Mouse (Mus musculus): ENCODE results near the gene Gabpb2. TPM values are rescaled to one million over a fixed set of nuclear protein-coding genes. Genes with fewer than 3 reads are reported as not detected.
A peak's percentile ranks its signal among the peaks of the same experiment; 100 is the strongest.
"Not testable (repeated sequence)": the region's sequence is repeated elsewhere in the genome, so short reads cannot be mapped to it uniquely, and the experiment has no call there.

Gene Gabpb2
- total RNA-seq, 2 experiments from 2014 or later, result 21.3 to 22.6 TPM

DNA sequence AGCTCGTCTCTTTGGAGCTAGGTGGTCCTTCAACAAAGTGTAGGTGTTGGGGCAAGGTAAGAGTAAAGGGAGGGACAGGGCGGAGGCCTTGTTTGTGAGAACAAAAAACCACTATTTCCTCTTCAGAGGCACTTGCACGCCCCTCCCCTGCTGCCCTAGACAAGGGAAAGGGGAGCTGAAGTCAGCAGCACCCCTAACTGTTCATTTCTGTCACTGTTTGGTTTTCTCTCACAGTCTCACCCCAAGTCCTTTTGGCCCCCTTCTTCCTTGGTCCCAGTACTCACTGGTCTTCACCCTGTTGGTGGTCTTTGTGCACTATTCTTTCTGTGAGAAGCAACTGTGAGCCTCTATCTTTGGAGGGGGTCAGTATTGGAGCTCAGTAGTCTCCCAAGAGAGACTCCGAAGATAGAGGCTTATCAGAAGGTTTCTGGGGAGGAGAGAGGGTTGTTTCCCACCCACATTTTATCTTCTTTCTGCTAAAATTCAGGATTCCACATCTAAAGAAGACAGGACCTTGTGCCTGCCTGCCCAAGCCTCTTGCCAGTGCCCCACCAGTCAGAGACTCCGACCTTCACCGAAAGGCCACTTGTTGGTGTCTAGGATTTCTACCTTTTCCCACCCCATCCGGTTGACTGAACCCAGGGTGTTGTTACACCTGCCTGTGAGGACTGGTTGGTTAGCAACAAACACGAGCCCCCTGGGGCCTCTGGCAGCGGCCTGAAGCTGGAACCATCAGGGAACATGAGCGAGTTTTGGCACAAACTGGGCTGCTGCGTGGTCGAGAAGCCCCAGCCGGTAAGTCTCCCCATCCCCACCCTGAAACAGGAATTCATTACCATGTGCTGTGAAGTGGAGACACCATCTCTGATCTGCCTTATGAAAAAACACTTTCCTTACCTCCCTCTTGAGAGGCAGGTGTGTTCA lies 13.8 kb upstream of the Gabpb2 start, which contains the start of gene Mllt11:
TSS of gene Mllt11 (minus strand) at position 874 of the 924 bp plus-strand sequence.
- peak in 1 of 2 experiments; percentile 33 for DNase-seq

GRCm38 (mm10) chr3:95230495-95231297 lies 13.0 kb upstream of the Gabpb2 start:
- peak in 1 of 2 experiments; percentile 35 for DNase-seq

DNA sequence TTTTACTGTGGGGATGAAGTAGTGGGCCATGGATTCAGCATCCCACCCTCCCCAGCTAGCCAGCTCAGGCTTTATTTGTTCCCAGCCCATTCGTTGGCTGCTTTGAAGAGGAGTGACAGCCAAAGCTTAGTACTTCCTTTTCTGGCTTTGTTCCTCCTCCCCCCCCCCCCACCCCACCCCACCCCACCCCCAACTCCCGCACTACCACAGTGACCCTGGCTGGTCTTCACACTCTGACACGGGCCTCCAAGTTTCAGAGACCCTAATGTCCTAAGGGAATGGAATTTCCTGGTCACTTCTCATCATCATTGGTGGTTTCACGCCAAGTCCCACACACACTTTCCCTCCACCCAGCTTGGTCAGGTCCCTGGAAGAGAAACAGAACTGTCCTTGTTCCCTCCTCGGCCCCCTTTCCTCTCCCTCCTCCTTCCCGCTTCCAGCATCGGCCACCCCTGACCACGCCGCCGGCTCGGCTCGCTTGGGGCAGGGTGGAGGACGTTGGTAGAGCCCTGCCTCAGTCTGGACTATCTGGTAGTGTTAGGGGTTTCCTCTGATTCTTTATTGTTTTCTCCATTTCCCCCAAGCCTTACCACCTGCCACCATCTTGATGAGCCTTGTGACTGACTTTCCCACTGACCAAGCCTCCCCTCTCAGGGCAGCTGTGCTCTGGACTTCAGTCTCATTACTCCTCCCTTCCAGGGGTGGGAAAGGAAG lies 12.2 kb upstream of the Gabpb2 start:
- DNase-seq, result peak; percentile 51 to 60

DNA sequence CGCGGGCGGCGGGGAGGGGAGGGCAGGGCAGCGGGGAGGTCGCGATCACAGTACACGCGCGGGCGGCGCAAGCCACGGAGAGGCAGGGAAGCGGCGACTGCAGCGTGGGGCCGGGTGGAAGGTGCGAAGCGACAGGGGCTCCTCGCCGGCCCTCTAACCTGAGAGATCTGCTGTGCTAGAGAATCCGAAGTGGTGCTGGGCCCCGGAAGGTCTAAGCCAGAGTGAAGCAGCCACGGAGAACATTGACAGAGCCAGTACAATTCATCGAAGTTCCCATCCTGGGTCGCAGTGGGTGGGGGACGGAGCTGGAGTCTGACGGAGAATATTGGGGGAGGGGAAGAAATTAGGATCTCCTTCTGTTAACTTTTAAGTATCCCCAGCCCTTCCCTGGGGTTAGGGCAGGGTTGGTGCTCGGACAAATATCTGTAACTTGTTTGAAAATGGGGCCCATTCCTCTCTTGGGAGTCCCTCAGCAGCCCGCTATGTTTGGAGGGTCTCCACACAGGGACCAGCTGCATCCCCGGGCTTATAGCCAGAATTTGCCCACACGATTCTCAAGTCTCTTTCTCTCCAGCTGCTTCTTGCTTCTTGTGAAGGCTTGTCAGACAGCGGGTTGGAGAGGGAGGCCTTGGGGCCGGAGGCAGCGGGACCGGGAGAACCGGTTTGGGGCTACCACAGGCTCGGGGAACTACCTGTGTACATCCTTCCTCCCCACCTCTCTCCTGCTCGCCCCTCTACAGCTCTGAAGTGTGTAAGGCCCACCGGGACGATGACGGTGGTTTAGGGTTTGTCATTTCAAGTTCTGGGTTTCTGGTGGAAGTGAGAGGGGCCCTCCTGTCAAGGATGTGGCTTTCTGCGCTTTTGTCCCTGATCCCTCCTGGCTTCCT lies 11.4 kb upstream of the Gabpb2 start:
- peak; percentile 44 to 45 for DNase-seq

- DNase-seq, result peak; percentile 95
These were observed 10.6 kb upstream of the Gabpb2 start, which contains the start of gene Cdc42se1 for GRCm38 (mm10) chr3:95228148-95228893. Cdc42se1 (plus strand) TSS chr3:95228732.

DNA sequence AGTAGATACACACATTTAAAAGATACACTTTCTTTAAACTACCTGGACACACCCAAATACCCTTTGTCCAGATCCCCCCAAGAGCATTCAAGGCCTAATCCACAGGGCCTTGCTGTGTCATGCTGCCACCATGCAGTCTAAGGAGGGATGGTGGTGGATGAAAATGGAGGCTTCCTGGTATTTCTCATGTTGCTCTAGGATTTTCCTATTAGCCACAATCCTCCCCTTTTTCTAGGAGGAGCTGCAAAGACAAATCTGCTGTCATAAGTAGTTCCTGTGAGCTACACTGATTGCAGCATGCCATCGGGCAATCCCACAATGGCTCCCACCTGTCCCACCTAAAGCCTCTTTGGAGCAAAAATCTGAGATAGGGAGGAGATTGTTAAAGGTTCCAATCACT lies 9.5 kb upstream of the Gabpb2 start:
- no peak for DNase-seq

GRCm38 (mm10) chr3:95224295-95224694 lies 6.6 kb upstream of the Gabpb2 start:
- peak; percentile 50 to 57 for DNase-seq

DNA sequence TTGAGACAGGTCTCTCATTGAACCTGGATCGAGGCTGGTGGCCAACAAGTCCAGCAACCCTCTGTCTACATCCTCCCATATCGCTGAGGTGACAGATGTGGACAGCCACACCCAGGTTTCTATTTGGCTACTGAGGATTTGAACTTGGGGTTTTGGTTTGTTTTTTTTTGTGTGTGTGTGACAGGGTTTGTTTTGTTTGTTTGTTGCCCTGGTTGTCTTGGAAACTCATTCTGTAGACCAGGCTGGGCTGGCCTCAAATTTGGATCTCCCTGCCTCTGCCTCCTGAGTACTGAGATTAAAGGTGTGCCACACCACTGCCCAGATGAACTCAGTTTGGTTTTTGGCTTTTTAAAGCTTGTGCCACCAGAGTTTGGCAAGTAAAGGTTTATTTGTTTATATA lies 5.3 kb upstream of the Gabpb2 start:
- no peak for DNase-seq

GRCm38 (mm10) chr3:95218466-95219137 lies 886 bp upstream of the Gabpb2 start:
- DNase-seq, result no peak

GRCm38 (mm10) chr3:95216655-95217254 lies 961 bp downstream of the Gabpb2 start:
- DNase-seq, result no peak

GRCm38 (mm10) chr3:95213609-95213975 lies 4.1 kb downstream of the Gabpb2 start:
- DNase-seq, result no peak

DNA sequence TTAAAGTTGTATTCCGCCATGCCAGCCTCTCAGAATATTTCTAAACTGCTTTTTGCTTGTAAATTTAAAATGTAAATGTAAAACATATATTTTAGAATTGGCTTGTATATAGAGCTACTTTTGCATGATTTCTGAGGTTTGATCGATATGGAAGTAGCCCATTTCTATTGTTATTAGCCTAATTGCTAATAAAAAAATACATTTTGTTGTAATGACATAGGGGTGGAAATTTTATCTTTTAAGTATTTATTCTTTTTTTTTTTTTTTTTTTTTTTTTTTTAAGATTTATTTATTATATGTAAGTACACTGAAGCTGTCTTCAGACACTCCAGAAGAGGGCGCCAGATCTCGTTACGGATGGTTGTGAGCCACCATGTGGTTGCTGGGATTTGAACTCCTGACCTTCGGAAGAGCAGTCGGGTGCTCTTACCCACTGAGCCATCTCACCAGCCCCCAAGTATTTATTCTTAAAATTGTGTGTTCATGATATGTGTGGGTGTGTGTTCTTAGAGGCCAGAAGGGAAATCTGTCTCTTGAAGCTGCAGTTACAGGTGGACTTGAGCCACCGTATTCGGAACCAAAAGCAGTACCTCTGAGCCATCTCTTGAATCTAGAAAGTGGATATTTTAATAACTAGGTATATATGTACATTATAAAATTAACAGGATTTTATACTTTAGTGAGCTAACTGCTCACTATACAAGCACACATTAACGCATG lies 4.7 kb downstream of the Gabpb2 start:
- not testable (repeated sequence) for DNase-seq

- DNase-seq, result no peak
These were observed 7.1 kb downstream of the Gabpb2 start for GRCm38 (mm10) chr3:95210585-95210984.

DNA sequence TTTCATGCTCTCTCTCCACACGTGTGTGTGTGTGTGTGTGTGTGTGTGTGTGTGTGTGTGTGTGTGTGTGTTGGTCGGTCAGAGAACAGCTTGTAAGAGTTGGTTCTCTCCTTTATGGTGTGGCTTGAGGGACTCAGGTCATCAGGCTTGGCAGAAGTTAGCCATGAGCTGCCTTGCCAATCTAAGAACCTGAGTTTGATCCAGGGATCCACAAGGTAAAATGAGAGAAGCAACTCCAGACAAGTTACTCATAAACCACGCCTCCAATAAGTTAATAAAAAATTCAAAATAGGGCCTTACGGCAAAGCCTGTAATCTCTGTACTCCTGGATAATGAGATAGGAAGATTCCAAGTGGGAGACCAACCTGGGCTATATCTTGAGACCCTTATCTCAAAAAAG lies 9.4 kb downstream of the Gabpb2 start:
- DNase-seq, result no peak

DNA sequence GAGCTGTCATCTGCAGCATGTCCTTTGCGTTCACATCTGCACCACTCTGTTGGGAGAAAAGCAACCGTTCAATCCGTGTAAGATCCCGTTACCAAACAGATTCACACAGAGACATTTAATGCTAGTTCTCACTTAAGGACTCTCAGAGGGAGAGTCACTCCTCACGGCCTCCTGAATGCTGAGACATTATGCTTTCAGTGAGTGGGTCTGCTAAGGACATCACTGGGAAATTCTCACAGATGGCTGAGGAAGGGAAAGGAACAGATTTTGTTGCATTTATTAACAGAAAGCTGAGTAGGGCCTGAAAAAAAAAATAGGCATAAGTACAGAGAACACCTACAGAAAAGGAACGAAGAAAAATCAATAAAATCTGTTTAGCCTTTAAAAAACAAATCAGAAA lies 13.8 kb downstream of the Gabpb2 start:
- no peak for DNase-seq

DNA sequence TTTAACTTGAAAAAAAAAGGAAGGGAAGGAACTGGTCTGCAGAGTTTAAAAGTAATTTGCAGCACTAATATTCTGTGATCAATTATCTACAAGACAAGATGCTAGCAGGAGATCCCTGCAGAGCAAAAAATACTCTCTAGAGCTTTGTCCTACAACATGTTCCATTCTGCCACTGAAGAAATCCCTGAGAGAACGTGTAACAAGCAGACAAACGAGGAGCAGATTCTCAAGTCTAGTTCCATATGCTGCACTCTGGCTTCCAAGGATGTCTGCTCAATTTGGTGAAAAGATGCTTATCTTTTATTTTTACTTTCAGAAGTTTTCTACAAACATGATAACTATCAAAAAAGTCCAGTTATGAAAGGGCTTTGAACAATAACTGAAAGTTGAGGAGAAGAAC lies 17.2 kb downstream of the Gabpb2 start:
- DNase-seq, result no peak

DNA sequence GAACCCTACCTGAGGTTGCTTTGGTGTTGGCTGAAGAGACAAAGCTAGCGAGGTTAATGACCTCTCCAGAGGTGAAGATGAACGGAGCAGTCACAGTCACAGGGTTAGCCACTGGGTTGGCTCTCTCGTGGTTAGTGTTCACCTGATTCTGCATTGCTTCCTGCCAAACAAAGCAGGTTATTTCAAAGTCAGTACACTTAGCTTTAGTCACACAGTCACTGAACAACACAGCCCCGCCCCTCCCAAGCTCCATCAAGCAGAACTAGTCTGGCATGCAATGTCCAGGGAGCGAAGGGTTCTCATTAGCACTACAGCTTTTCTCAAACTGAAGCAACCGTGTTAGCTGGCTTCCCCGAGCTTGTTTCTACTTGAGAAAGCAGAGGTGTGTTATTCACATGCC lies 17.6 kb downstream of the Gabpb2 start:
- DNase-seq, result no peak

GRCm38 (mm10) chr3:95199101-95199500 lies 18.6 kb downstream of the Gabpb2 start:
- no peak for DNase-seq

GRCm38 (mm10) chr3:95195772-95196171 lies 21.9 kb downstream of the Gabpb2 start:
- DNase-seq, result no peak

All from adrenal gland, postnatal 36 days (tissue).